Mouse (Mus musculus) heart, embryonic 10.5 days (tissue): ENCODE measurements around the gene Osbpl10. TPM values are rescaled to one million over a fixed set of nuclear protein-coding genes. Genes with fewer than 3 reads are reported as not detected.

Source experiments
- DNase-seq: peaks from one replicate; pipeline ENCODE4 v3.0.0-alpha.2; 2017; ENCODE audit warnings: low spot score
- H3K27ac ChIP-seq: fragments of 300-500 bp; sonication (generic); 2 replicates; pipeline ENCODE4 v1.5.1; 2016; ENCODE audit warnings: mild to moderate bottlenecking
- H3K27me3 ChIP-seq: fragments of 300-500 bp; sonication (generic); 2 replicates; pipeline ENCODE4 v1.6.1; 2016; ENCODE audit warnings: mild to moderate bottlenecking; ENCODE audit not compliant: poor library complexity, insufficient read depth, severe bottlenecking
- H3K36me3 ChIP-seq: fragments of 300-500 bp; sonication (generic); 2 replicates; pipeline ENCODE4 v1.6.1; 2016; ENCODE audit warnings: mild to moderate bottlenecking, moderate library complexity
- H3K4me1 ChIP-seq: fragments of 300-500 bp; sonication (generic); 2 replicates; pipeline ENCODE4 v1.6.1; 2016; ENCODE audit warnings: mild to moderate bottlenecking
- H3K4me3 ChIP-seq: fragments of 300-500 bp; sonication (generic); 2 replicates; pipeline ENCODE4 v1.5.1; 2016; ENCODE audit warnings: mild to moderate bottlenecking, moderate library complexity
- H3K9me3 ChIP-seq: fragments of 300-500 bp; sonication (generic); 2 replicates; pipeline ENCODE4 v1.6.1; 2016; ENCODE audit warnings: mild to moderate bottlenecking, moderate library complexity
- WGBS: fragments of 180-500 bp; shearing (Covaris S2); methylation state at CpG from one replicate; pipeline ENCODE4 v1.1.7; 2016; 5-methylcytosine and 5-hydroxymethylcytosine counted together
- polyA plus RNA-seq: library from polyadenylated mRNA; unstranded; fragments of >200 nt; fragmentation: Nextera tagmentation; extraction: Ambion mirVana; gene quantifications from 2 replicates; pipeline ENCODE4 v1.2.1, GENCODE M21; 2016

Gene Osbpl10
- polyA plus RNA-seq, 1 experiment from 2014 or later, result 1.7 TPM

DNA sequence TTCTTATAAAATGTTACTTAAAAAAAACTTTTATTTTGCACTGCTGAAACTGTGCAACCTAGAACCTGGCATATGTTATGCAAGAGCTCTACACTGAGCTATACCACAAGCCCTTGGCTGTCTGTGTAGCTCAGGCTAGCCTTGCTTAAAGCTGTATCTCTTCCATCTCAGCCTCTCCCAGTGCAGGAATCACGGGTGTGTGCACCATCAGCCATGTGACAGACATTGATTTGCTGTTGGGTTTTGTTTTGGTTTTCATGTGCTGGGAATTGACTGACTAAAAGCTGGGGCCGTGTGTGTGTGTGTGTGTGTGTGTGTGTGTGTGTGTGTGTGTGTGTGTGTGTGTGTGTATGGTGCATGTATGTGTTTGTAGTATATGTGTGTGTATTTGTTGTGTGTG lies 155.6 kb downstream of the Osbpl10 start:
- 69% methylated on average over 2 of the region's 2 CpGs for WGBS
- no peaks in the 10 kb centered on the region; the same call in 1 of the 2 replicates for H3K27me3 ChIP-seq
- DNase-seq, result no peak
- H3K36me3 ChIP-seq, result no peaks in the 10 kb centered on the region
- H3K9me3 ChIP-seq, result no peaks in the 10 kb centered on the region
- no peak overlapping the region for H3K27ac ChIP-seq
- no peaks in the 10 kb centered on the region for H3K4me1 ChIP-seq
- no peak overlapping the region for H3K4me3 ChIP-seq

DNA sequence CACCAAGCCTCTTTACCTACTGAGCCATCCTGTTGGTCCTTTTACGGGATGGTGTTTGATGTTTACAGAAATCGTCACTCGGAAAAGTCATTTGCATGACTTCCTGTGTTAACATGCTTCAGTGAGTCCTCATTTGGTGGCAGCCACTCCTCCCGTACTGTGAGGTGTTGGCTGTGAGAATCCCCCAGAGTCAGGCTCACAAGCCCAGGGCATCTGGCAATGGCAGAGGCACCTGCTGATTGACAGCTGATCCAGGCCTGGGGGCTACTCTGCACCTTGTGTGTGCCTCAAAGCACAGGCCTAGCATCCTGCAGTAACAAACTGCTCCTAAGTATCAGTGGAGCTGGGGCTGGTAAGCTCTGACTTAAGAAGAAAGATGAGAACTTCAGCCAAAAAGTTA lies 156.4 kb downstream of the Osbpl10 start:
- Histone ChIP-seq H3K36me3 (no peaks in the 10 kb centered on the region), H3K9me3 (no peaks in the 10 kb centered on the region), H3K27me3 (no peaks in the 10 kb centered on the region; the same call in 1 of the 2 replicates), H3K27ac (no peak overlapping the region), H3K4me3 (no peak overlapping the region), H3K4me1 (no peaks in the 10 kb centered on the region)
- DNase-seq, result no peak
- 57% methylated on average over 4 of the region's 4 CpGs for WGBS

DNA sequence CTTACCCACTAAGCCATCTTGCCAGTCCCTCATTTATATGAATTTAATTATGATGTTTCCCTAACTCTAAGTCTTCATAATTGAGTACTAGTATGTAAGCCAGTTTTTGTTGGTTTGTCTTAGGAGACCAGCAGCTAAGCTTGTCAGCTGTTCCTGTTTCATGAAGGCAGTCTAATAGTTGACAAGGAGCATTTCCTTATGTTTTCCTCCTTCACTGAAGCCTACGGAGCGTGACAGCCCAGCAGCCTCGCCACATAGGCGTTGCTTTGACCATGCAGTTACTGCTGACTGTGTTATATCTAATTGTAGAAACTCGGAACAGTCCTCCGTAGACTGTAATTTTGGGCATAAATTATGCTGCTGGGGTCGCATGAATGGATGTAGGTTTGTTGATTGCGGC lies 157.0 kb downstream of the Osbpl10 start:
- Histone ChIP-seq H3K4me1 (no peaks in the 10 kb centered on the region), H3K27ac (no peak overlapping the region), H3K4me3 (no peak overlapping the region), H3K9me3 (no peaks in the 10 kb centered on the region), H3K27me3 (no peaks in the 10 kb centered on the region), H3K36me3 (no peaks in the 10 kb centered on the region)
- no peak for DNase-seq
- WGBS, result 85% methylated on average over 8 of the region's 8 CpGs

DNA sequence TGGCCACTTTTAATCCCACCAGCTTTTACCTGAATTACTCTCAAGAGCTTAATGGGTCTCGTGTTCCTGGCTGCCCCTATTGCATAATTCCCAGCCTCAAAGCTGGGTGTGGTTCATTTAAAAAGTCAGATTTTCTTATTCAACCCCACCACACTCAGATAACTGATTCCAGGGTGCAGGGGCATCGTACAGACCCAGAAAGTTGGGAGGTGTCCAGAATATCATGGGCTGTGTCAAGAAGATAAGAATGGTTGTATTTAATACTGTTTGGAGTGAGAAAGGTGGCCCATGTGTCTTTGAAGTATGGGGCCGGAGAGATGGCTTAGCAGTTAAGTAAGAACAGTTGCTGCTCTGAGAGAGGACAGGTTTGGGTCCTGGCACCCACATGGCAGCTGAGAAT lies 159.5 kb downstream of the Osbpl10 start:
- Histone ChIP-seq H3K4me3 (no peak overlapping the region), H3K27ac (no peak overlapping the region), H3K27me3 (no peaks in the 10 kb centered on the region), H3K4me1 (no peaks in the 10 kb centered on the region), H3K9me3 (no peaks in the 10 kb centered on the region), H3K36me3 (no peaks in the 10 kb centered on the region)
- DNase-seq, result no peak
- 66% methylated on average over 3 of the region's 3 CpGs for WGBS

DNA sequence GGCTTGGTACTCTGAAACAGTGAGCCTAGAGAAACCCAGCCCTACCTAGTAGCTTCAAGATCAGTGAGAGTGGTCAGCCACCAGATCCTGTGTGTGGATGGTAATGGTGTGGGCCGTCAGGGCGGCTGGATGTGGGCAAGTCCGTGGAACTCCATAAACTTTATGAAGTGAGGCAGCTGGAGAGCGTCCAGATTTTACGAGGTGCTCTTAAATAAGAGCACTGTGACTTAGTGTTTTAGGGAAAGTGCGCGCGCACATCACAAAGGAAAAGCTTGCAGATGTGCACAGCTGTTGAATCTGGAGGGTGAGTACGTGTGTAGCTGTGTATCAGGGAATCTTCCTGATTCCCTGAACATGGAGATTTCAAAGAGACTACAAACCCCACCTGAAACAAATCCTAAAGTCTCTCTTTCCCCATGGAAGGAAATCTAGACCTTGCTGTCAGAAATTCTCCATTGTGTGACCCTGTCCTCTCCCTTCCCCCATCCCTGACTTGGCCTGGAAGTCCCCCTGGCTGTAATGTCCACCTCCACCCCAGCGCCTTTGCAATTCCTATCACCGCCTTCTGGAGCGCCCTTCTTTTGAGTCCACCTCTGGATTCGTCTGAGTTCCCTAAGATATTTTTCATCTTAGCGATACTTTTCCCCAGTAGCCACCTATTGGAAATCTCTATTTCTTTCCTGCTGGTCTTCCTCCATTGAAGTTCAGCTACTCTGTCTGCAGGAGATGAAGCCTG lies 161.4 kb downstream of the Osbpl10 start:
- H3K4me1 ChIP-seq, result no peaks in the 10 kb centered on the region
- no peak for DNase-seq
- no peaks in the 10 kb centered on the region for H3K9me3 ChIP-seq
- no peaks in the 10 kb centered on the region for H3K27me3 ChIP-seq
- no peak overlapping the region for H3K4me3 ChIP-seq
- no peak overlapping the region for H3K27ac ChIP-seq
- H3K36me3 ChIP-seq, result no peaks in the 10 kb centered on the region
- WGBS, result 83% methylated on average over 14 of the region's 14 CpGs

DNA sequence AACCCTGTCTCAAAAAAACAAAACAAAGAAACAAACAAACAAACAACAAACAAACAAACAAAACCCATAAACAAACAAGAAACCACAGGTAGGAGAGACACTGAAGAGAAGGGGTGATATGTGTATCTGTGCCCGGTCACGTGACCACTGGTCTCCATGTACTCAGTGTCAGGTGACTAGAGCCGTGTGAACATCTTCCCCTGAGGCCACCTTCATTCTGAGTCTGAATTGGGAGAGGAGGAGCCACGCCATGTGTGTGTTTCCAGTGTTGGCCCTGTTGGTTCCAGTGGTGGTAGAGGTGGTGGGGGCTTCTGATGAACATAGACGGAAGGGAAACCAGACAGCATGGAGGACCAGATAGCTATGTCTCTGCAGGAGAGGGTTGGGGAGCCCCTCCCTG lies 168.8 kb downstream of the Osbpl10 start:
- Histone ChIP-seq H3K4me3 (no peak overlapping the region), H3K27me3 (no peaks in the 10 kb centered on the region), H3K4me1 (no peaks in the 10 kb centered on the region), H3K36me3 (peaks cover 5% of the 10 kb centered on the region; the same call in 1 of the 2 replicates), H3K9me3 (no peaks in the 10 kb centered on the region), H3K27ac (no peak overlapping the region)
- WGBS, result 92% methylated on average over 5 of the region's 5 CpGs
- DNase-seq, result no peak

DNA sequence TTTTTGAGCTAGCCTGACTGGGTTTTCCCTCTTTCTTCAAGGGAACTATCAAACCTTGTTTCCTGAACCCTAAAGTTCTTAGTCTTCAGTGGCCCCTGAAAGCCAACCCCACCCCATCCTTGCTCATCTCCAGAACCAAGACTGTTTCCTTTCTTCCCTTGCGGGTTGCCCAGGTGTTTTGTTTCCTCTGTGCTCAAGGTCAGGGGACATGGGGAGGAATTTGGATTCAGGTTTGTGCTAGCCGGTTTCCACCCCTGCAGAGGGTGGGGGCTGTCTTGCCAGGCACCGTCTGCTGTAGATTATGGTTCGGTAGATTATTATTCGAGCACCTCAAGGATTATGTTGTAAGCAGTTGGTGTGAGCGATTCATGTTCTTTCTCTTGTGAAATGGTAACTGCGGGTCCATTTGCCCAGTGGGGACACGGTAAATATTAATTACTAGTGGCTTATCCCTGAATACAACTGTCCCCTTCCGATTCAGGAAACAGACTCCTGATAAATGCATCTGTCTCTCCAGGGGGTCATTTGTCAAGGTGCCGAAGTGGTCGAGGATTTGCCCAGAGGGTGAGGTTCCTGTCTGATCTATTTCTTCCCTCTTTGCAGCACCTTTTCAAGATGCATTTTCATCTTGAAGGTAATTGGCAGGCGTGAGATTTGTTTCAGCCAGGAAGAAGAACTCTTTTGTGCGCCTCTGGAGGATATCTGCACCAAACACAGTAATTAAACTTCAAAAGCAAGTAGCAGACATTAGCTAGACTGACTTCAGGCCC lies 169.4 kb downstream of the Osbpl10 start:
- Histone ChIP-seq H3K9me3 (no peaks in the 10 kb centered on the region), H3K4me3 (no peak overlapping the region), H3K27ac (no peak overlapping the region), H3K4me1 (no peaks in the 10 kb centered on the region), H3K36me3 (peaks cover 8% of the 10 kb centered on the region; the same call in 1 of the 2 replicates), H3K27me3 (no peaks in the 10 kb centered on the region)
- DNase-seq, result no peak
- WGBS, result 80% methylated on average over 13 of the region's 13 CpGs

DNA sequence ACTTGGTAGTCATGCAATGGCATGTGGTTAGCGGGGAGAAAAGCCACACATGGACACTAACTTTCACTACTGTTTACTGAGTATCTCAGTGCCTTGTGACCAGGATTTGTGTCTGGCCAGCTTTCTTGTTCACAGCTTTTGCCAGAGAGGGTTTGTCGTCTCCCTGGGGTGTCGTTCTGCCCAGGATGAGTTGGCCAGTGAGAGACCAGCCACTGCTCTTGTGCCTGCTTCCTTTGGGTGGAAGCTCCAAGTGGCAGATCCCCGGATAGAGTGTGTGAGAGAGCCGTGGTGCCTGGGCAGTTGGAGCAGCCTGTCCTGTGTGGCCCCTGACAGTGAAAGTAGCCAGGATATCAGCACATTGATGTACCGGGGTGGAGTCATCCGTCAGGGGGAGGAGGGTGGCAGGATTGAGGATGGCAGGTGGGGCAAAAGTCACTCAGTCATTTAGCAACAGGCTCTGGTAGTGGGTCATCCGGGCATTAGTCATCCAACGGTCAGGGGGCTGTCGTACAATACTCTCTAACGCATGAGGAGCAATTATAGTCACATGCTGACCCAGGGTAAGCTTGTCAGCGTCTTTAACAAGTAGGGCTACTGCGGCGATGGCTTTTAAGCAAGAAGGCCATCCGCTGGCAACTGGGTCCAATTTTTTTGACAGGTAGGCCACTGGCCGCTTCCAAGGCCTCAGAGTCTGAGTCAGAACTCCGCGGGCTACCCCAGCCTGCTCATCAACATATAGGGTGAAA lies 170.8 kb downstream of the Osbpl10 start:
- Histone ChIP-seq H3K36me3 (peaks cover 13% of the 10 kb centered on the region; the same call in 1 of the 2 replicates), H3K4me1 (no peaks in the 10 kb centered on the region), H3K4me3 (no peak overlapping the region), H3K9me3 (no peaks in the 10 kb centered on the region), H3K27me3 (no peaks in the 10 kb centered on the region), H3K27ac (no peak overlapping the region)
- 78% methylated on average over 18 of the region's 18 CpGs for WGBS
- no peak for DNase-seq

DNA sequence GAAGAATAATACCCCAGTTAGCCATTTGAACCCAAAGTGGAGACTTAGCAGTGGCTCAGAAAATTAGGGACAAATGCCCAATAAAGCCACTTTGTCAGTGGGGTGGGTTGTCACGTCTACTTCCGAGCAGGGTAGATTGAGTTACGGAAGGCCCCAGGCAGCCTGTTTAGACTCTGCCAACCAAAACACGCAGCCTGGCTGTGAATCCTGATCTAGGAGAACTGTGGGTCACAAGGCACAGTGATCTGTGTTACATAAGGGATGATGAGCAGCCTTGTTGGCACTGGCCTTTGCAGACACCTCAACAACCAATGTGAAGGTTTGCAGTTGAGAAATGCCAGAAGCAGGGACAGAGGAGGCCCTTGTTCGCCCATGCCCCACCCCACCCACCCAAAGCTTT lies 183.2 kb downstream of the Osbpl10 start:
- DNase-seq, result no peak
- Histone ChIP-seq H3K4me1 (peaks cover 38% of the 10 kb centered on the region), H3K9me3 (no peaks in the 10 kb centered on the region), H3K4me3 (no peak overlapping the region), H3K36me3 (no peaks in the 10 kb centered on the region), H3K27ac (no peak overlapping the region), H3K27me3 (no peaks in the 10 kb centered on the region)
- 64% methylated on average over 5 of the region's 5 CpGs for WGBS

DNA sequence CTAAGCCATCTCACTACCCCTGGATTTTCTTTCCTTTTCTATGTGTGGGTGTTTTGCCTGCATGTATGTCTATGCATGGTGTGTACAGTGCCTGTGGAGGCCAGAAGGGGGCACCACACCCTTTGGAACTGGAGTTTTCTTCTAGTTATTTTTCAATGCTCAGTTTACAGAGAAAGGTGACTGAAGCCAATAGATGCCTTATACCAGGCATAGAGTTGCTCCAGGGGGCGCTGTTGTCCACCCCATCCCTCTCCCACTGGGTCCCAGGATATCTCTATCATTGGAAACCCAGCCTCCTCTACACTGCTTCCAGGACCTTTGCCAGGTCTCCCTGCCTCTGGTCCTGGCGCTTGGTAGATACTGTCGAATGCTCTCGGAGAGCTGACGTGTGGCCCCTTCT lies 184.7 kb downstream of the Osbpl10 start:
- Histone ChIP-seq H3K4me3 (no peak overlapping the region), H3K9me3 (no peaks in the 10 kb centered on the region), H3K4me1 (peaks cover 42% of the 10 kb centered on the region), H3K36me3 (no peaks in the 10 kb centered on the region), H3K27ac (no peak overlapping the region), H3K27me3 (no peaks in the 10 kb centered on the region)
- DNase-seq, result peak; percentile 78
- WGBS, result 47% methylated on average over 5 of the region's 5 CpGs

DNA sequence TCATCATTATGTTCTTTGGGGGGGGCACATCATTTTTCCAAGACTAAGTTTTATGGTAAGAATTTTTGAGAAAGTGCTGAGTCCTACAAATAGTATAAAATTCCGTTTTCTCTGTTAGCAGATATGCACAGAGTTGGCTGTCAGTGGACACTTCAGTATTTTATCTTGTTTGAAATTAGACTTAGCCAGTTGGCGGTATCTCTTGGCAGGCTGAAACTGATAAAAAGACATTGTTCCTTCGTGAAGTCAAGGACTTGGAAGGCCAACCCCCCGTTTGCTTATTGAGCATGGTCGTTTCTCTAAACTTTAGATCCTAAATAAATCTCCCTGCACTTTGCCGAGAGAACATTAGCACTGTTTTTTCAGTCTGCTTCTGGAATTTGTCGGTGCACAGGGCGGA lies 185.3 kb downstream of the Osbpl10 start:
- Histone ChIP-seq H3K4me3 (no peak overlapping the region), H3K9me3 (no peaks in the 10 kb centered on the region), H3K27ac (0 out of 2 replicates have a peak overlapping the region, but pooled peaks have one; percentile 5), H3K36me3 (no peaks in the 10 kb centered on the region), H3K27me3 (no peaks in the 10 kb centered on the region), H3K4me1 (peaks cover 42% of the 10 kb centered on the region)
- 23% methylated on average over 8 of the region's 8 CpGs for WGBS
- no peak for DNase-seq

DNA sequence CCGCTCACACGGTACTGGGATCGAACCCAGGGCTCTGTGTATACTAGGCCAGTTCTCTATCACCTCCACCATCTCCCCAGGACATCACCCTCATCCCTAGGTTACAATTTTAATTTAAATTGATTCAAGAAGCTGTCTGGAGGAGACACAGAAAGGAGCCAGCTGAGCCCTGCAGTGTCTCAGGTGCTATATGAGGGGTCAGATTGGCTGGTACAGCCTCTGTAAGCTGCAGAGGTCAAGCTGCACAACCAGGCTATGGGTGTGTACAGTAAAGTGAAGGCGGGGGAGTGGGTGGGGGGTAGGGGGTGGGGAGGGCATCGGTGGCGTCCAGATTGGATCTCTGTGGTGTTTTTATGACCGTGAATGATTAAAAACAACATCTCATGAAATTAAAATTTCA lies 186.0 kb downstream of the Osbpl10 start:
- peak overlapping the region; percentile 5 for H3K27ac ChIP-seq
- WGBS, result 85% methylated on average over 7 of the region's 7 CpGs
- no peaks in the 10 kb centered on the region for H3K27me3 ChIP-seq
- H3K9me3 ChIP-seq, result no peaks in the 10 kb centered on the region
- H3K36me3 ChIP-seq, result no peaks in the 10 kb centered on the region
- H3K4me1 ChIP-seq, result peaks cover 39% of the 10 kb centered on the region
- no peak overlapping the region for H3K4me3 ChIP-seq
- DNase-seq, result no peak

DNA sequence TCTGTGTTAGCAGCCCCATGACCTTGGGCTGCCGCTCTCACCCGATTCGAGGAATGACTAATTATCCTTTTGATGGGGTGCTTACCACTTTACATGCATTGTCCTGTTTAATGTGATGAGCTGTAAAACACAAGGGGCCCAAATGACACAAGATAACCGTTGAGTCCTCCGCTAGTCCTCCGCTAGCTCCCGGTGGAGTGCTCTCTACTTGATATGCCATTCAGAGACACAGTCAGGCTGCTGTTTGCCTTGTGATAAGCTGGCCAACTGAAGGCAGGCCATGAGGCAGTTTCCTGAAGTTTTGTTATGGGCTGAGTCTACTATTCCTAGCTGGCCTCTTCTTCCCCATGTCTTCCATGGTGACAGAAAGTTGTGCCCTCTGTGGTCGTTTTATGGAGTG lies 187.6 kb downstream of the Osbpl10 start:
- WGBS, result 39% methylated on average over 8 of the region's 8 CpGs
- Histone ChIP-seq H3K9me3 (no peaks in the 10 kb centered on the region), H3K36me3 (no peaks in the 10 kb centered on the region), H3K27me3 (no peaks in the 10 kb centered on the region), H3K4me3 (no peak overlapping the region), H3K27ac (peak overlapping the region; percentile 42; the same call in 1 of the 2 replicates), H3K4me1 (peaks cover 37% of the 10 kb centered on the region)
- DNase-seq, result no peak
